Mouse (Mus musculus) thymus, adult 2 months (tissue): ENCODE results near the gene Atrnl1.

Experiments
- CTCF ChIP-seq: fragments of 200-500 bp; IDR thresholded peaks from 2 replicates; pipeline ENCODE4 v1.5.1; 2012; ENCODE audit warnings: mild to moderate bottlenecking, control low read depth, low read length, moderate library complexity, borderline replicate concordance; ENCODE audit not compliant: control insufficient read depth, poor library complexity, insufficient read depth; ENCODE audit errors: extremely low read depth
- POLR2A ChIP-seq: fragments of 200-500 bp; IDR thresholded peaks from 2 replicates; pipeline ENCODE4 v1.6.1; 2012; ENCODE audit warnings: mild to moderate bottlenecking, low read length, control low read depth, moderate library complexity; ENCODE audit not compliant: control insufficient read depth, poor library complexity, insufficient read depth; ENCODE audit errors: extremely low read depth

DNA sequence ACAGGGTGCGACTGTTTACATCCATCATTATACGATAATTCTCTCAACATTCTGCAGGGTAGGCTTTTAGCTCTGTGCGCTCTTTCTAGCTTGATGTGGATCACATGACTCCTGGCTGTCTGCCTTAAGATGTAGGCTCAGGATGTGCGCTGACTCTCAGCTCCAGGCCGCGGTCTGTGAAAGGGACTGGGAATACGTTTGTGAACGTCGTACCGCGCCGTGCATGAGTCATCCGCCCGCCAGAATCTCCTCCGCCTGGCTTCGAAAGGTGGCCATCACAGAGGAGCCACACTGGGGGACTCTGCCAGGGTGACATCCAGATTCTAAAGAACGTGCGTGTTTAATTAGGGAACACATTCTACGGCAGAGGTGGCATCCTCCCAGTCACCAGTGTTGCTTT is 471.9 kb downstream of the Atrnl1 start:
- TF ChIP-seq POLR2A = no peak
- no peak for TF ChIP-seq CTCF
